Mouse (Mus musculus) heart, adult 2 months (tissue): Measurements from ENCODE around the gene Galr2. TPM values are rescaled to one million over a fixed set of nuclear protein-coding genes. Genes with fewer than 3 reads are reported as not detected.
A peak's percentile ranks its signal among the peaks of the same experiment; 100 is the strongest.

Source experiments
- DNase-seq, 2 experiments: peaks; one replicate each; pipeline ENCODE4 v3.0.0; 2021
- H3K27ac ChIP-seq: fragments of 200-600 bp; 2 replicates; pipeline ENCODE4 v1.8.1; 2022
- H3K27me3 ChIP-seq: fragments of 200-500 bp; 2 replicates; pipeline ENCODE4 v1.6.1; 2012; ENCODE audit warnings: mild to moderate bottlenecking, low read length, inconsistent platforms, mixed read lengths; ENCODE audit not compliant: control insufficient read depth, insufficient read depth
- H3K36me3 ChIP-seq: fragments of 200-500 bp; 2 replicates; pipeline ENCODE4 v1.6.1; 2012; ENCODE audit warnings: low read length, inconsistent platforms; ENCODE audit not compliant: control insufficient read depth, insufficient read depth
- H3K4me1 ChIP-seq: fragments of 200-500 bp; 2 replicates; pipeline ENCODE4 v1.6.1; 2011; ENCODE audit warnings: low read length; ENCODE audit not compliant: control insufficient read depth, insufficient read depth
- H3K4me3 ChIP-seq: fragments of 200-600 bp; 2 replicates; pipeline ENCODE4 v1.8.1; 2022
- H3K79me2 ChIP-seq: fragments of 200-500 bp; replicated peaks from 2 replicates; pipeline ENCODE4 v1.6.1; 2012; ENCODE audit warnings: mild to moderate bottlenecking, inconsistent platforms, low read length, moderate library complexity, mixed read lengths; ENCODE audit not compliant: control insufficient read depth, insufficient read depth
- H3K9ac ChIP-seq: fragments of 200-500 bp; 2 replicates; pipeline ENCODE4 v1.6.1; 2012; ENCODE audit warnings: low read depth, mild to moderate bottlenecking, control low read depth, inconsistent platforms, low read length, mixed read lengths
- CTCF ChIP-seq: fragments of 200-600 bp; IDR thresholded peaks from 2 replicates; pipeline ENCODE4 v1.8.1; 2022; ENCODE audit warnings: antibody characterized with exemption, mild to moderate bottlenecking, moderate library complexity
- EP300 ChIP-seq: fragments of 200-500 bp; IDR thresholded peaks from 2 replicates; pipeline ENCODE4 v1.6.1; 2011; ENCODE audit warnings: low read depth, low read length, control low read depth; ENCODE audit not compliant: insufficient read depth
- POLR2A ChIP-seq: fragments of 200-500 bp; IDR thresholded peaks from 2 replicates; pipeline ENCODE4 v1.6.1; 2011; ENCODE audit warnings: mild to moderate bottlenecking, low read depth, low read length, control low read depth; ENCODE audit not compliant: insufficient read depth
- WGBS: fragments of 180-500 bp; shearing (Covaris S2); methylation state at CpG from one replicate; pipeline ENCODE4 v1.1.7; 2018; 5-methylcytosine and 5-hydroxymethylcytosine counted together
- intact Hi-C: fragments of 180-260 bp; cut with DNase I; formaldehyde crosslinking; loops from one replicate; pipeline ENCODE4 v1.15.1; 2025
- polyA plus RNA-seq: library from polyadenylated mRNA; depleted of rRNA; stranded (reverse); fragments of >200 nt; gene quantifications from 2 replicates; pipeline ENCODE4 v1.2.3, GENCODE M21; 2012
- total RNA-seq, 2 experiments: library from RNA; stranded (reverse); gene quantifications; 2 replicates each; pipeline ENCODE4 v1.2.3; 2021

Gene Galr2
- total and polyA plus RNA-seq, 3 experiments: 0.18 TPM; not detected in 2

DNA sequence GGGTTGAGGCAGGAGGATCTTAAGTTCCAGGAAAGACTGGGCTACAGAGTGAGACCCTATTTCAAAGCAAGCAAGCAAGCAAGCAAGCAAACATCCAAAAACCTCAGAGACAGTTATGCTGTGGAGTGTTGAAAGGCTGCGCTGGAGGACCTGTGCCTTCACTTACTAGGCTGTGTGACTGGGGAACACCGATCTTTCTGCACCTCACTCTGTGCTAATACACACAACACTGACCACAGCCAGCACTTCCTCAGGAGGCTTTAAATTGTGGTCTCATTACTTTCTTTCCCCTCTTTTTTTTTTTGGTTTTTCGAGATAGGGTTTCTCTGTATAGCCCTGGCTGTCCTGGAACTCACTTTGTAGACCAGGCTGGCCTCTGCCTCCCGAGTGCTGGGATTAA, 14.9 kb upstream of the Galr2 start:
- TF ChIP-seq POLR2A (no peak), CTCF (no peak), EP300 (no peak)
- no peak overlapping the region for H3K9ac ChIP-seq
- no peak for DNase-seq
- no peak overlapping the region for H3K27ac ChIP-seq
- intact Hi-C loops: no loop called here
- no peaks in the 10 kb centered on the region for H3K36me3 ChIP-seq
- H3K79me2 ChIP-seq: 0 out of 2 replicates have a peak, but pooled peaks cover 1% of the 10 kb centered on the region
- H3K27me3 ChIP-seq: no peaks in the 10 kb centered on the region
- no peaks in the 10 kb centered on the region for H3K4me1 ChIP-seq
- 89% methylated on average over 4 of the region's 4 CpGs for WGBS
- no peak overlapping the region for H3K4me3 ChIP-seq

DNA sequence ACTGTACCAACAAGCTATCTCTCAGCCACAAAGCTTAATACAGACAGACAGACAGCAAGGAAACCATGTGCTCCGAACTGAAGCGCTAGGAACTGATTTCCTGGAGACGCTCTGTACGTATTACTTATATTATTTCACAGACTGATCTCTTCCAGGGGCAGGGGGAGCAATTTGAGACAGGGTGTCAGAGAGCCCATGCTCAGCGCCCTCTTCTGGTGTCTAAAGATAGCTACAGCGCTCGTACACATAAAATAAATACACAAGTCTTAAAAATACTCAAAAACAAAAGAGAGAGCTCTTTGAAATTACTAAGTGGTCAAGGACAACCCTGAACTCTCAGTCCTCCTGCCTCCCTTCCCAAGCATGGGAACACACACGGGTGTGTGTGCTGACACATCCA, 13.1 kb upstream of the Galr2 start:
- 83% methylated on average over 8 of the region's 8 CpGs for WGBS
- intact Hi-C loops: no loop called here
- H3K27ac ChIP-seq: no peak overlapping the region
- H3K9ac ChIP-seq: no peak overlapping the region
- H3K4me1 ChIP-seq: peaks cover 3% of the 10 kb centered on the region; the same call in 1 of the 2 replicates
- no peak for DNase-seq
- TF ChIP-seq EP300: no peak
- TF ChIP-seq POLR2A: no peak
- TF ChIP-seq CTCF: peak; percentile 40
- H3K79me2 ChIP-seq: 0 out of 2 replicates have a peak, but pooled peaks cover 3% of the 10 kb centered on the region
- H3K36me3 ChIP-seq: no peaks in the 10 kb centered on the region
- no peak overlapping the region for H3K4me3 ChIP-seq
- H3K27me3 ChIP-seq: no peaks in the 10 kb centered on the region

- H3K79me2 ChIP-seq: 0 out of 2 replicates have a peak, but pooled peaks cover 3% of the 10 kb centered on the region
- H3K36me3 ChIP-seq: no peaks in the 10 kb centered on the region
Measured at GRCm38 (mm10) chr11:116268313-116268712, 12.4 kb upstream of the Galr2 start.

DNA sequence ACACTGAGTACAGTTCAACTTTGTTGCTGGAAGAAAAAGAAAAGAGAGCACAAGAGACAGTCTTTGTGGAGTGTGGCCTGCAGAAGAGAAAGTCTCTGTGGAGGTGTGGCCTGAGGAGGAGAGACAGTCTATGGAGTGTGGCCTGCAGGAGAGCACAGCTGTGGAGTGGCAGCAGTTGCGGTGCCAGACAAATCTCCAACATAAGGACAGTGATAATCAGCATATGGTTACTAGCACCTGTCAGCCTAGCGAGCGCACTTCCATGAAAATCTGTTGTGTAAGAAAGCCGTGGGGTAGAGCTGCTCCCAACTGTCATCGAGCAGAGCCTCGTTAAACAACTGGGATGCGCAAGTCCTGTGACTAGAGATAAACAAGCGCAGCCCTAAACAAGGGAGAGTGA, 11.2 kb upstream of the Galr2 start:
- no peak for DNase-seq
- Histone ChIP-seq H3K36me3 (no peaks in the 10 kb centered on the region), H3K79me2 (0 out of 2 replicates have a peak, but pooled peaks cover 3% of the 10 kb centered on the region), H3K4me1 (peaks cover 6% of the 10 kb centered on the region), H3K27ac (no peak overlapping the region), H3K4me3 (no peak overlapping the region), H3K9ac (no peak overlapping the region), H3K27me3 (no peaks in the 10 kb centered on the region)
- TF ChIP-seq CTCF (no peak), POLR2A (no peak), EP300 (no peak)
- intact Hi-C loops: no loop called here
- 91% methylated on average over 8 of the region's 8 CpGs for WGBS

More at GRCm38 (mm10) chr11:116268313-116268712, 12.4 kb upstream of the Galr2 start:
- Histone ChIP-seq H3K27ac (no peak overlapping the region), H3K4me3 (no peak overlapping the region), H3K4me1 (peaks cover 6% of the 10 kb centered on the region), H3K9ac (no peak overlapping the region), H3K27me3 (no peaks in the 10 kb centered on the region)
- intact Hi-C loops: no loop called here
- no peak for DNase-seq
- TF ChIP-seq CTCF: no peak
- TF ChIP-seq POLR2A: no peak
- WGBS: 98% methylated on average over 6 of the region's 6 CpGs

GRCm38 (mm10) chr11:116272589-116273468, 7.9 kb upstream of the Galr2 start:
- Histone ChIP-seq H3K27me3 (no peaks in the 10 kb centered on the region), H3K36me3 (no peaks in the 10 kb centered on the region), H3K79me2 (0 out of 2 replicates have a peak, but pooled peaks cover 3% of the 10 kb centered on the region), H3K9ac (no peak overlapping the region; the same call in 1 of the 2 replicates), H3K4me3 (peak overlapping the region; percentile 78), H3K27ac (no peak overlapping the region), H3K4me1 (peaks cover 7% of the 10 kb centered on the region)
- TF ChIP-seq CTCF (no peak), EP300 (no peak), POLR2A (no peak)
- 28% methylated on average over 12 of the region's 12 CpGs for WGBS
- intact Hi-C loops: no loop called here
- no peak for DNase-seq
